Mouse (Mus musculus) embryonic facial prominence, embryonic 13.5 days (tissue): Measurements from ENCODE around the gene H2al1i. TPM values are rescaled to one million over a fixed set of nuclear protein-coding genes. Genes with fewer than 3 reads are reported as not detected.
"Not testable (repeated sequence)": the region's sequence is repeated elsewhere in the genome, so short reads cannot be mapped to it uniquely, and the experiment has no call there.

Source experiments
- ATAC-seq: fragments of 200-750 bp; cut with Nextera tagmentation; 2 replicates; pipeline ENCODE4 v1.8.0; 2017; ENCODE audit warnings: low read depth; ENCODE audit not compliant: insufficient number of reproducible peaks, insufficient read depth, low FRiP score, low TSS enrichment
- H3K27ac ChIP-seq: fragments of 300-500 bp; sonication (generic); 2 replicates; pipeline ENCODE4 v1.5.1; 2015; ENCODE audit warnings: moderate library complexity, mild to moderate bottlenecking, inconsistent platforms
- H3K27me3 ChIP-seq: fragments of 300-500 bp; sonication (generic); 2 replicates; pipeline ENCODE4 v1.6.1; 2015; ENCODE audit warnings: mild to moderate bottlenecking, inconsistent platforms
- H3K36me3 ChIP-seq: fragments of 300-500 bp; sonication (generic); 2 replicates; pipeline ENCODE4 v1.6.1; 2015; ENCODE audit warnings: mild to moderate bottlenecking, inconsistent platforms
- H3K4me1 ChIP-seq: fragments of 300-500 bp; sonication (generic); 2 replicates; pipeline ENCODE4 v1.6.1; 2015; ENCODE audit warnings: inconsistent platforms
- H3K4me2 ChIP-seq: fragments of 300-500 bp; sonication (generic); 2 replicates; pipeline ENCODE4 v1.6.1; 2015; ENCODE audit warnings: moderate library complexity, mild to moderate bottlenecking, inconsistent platforms
- H3K4me3 ChIP-seq: fragments of 300-500 bp; sonication (generic); 2 replicates; pipeline ENCODE4 v1.5.1; 2015; ENCODE audit warnings: mild to moderate bottlenecking, inconsistent platforms
- H3K9ac ChIP-seq: fragments of 300-500 bp; sonication (generic); 2 replicates; pipeline ENCODE4 v1.6.1; 2015; ENCODE audit warnings: mild to moderate bottlenecking, inconsistent platforms
- H3K9me3 ChIP-seq: fragments of 300-500 bp; sonication (generic); 2 replicates; pipeline ENCODE4 v1.6.1; 2016; ENCODE audit warnings: inconsistent platforms
- WGBS: fragments of 180-500 bp; shearing (Covaris S2); methylation state at CpG from one replicate; pipeline ENCODE4 v1.1.7; 2015; ENCODE audit warnings: mixed read lengths; 5-methylcytosine and 5-hydroxymethylcytosine counted together
- polyA plus RNA-seq: library from polyadenylated mRNA; unstranded; fragments of >200 nt; fragmentation: Nextera tagmentation; extraction: Ambion mirVana; gene quantifications from 2 replicates; pipeline ENCODE4 v1.2.1, GENCODE M21; 2015

The H2al1i gene
- not detected in 2 replicates for polyA plus RNA-seq

GRCm38 (mm10) chrX:11324359-11324758 lies at the start of gene H2al1i:
Gene H2al1i, plus strand, starts transcription at chrX:11324659.
- not testable (repeated sequence) for H3K36me3 ChIP-seq, H3K27ac ChIP-seq, H3K4me1 ChIP-seq, H3K27me3 ChIP-seq, H3K9ac ChIP-seq, H3K4me3 ChIP-seq, H3K4me2 ChIP-seq, ATAC-seq, H3K9me3 ChIP-seq
- no CpG with 5 or more reads among the region's 5 CpGs for WGBS

GRCm38 (mm10) chrX:11277083-11277482 lies 47.4 kb upstream of the H2al1i start:
- Histone ChIP-seq H3K27ac (no peak overlapping the region), H3K36me3 (no peaks in the 10 kb centered on the region), H3K27me3 (peaks cover 22% of the 10 kb centered on the region; the same call in 1 of the 2 replicates), H3K9me3 (no peaks in the 10 kb centered on the region), H3K4me2 (no peak overlapping the region), H3K4me3 (no peak overlapping the region), H3K4me1 (no peaks in the 10 kb centered on the region), H3K9ac (no peak overlapping the region)
- ATAC-seq = no peak
- 83% methylated on average over 6 of the region's 6 CpGs for WGBS

GRCm38 (mm10) chrX:11280741-11281140 lies 43.7 kb upstream of the H2al1i start:
- Histone ChIP-seq H3K27me3 (peaks cover 16% of the 10 kb centered on the region; the same call in 1 of the 2 replicates), H3K36me3 (no peaks in the 10 kb centered on the region), H3K9ac (no peak overlapping the region), H3K4me1 (no peaks in the 10 kb centered on the region), H3K4me2 (no peak overlapping the region), H3K4me3 (no peak overlapping the region), H3K9me3 (no peaks in the 10 kb centered on the region), H3K27ac (no peak overlapping the region)
- WGBS = 60% methylated on average over 2 of the region's 2 CpGs
- ATAC-seq = no peak

- no peak overlapping the region for H3K9ac ChIP-seq
- H3K27me3 ChIP-seq = peaks cover 49% of the 10 kb centered on the region
- H3K4me1 ChIP-seq = no peaks in the 10 kb centered on the region
- no peaks in the 10 kb centered on the region for H3K9me3 ChIP-seq
- H3K36me3 ChIP-seq = no peaks in the 10 kb centered on the region
- H3K4me3 ChIP-seq = no peak overlapping the region
- H3K4me2 ChIP-seq = no peak overlapping the region
- 65% methylated on average over 14 of the region's 14 CpGs for WGBS
- no peak overlapping the region for H3K27ac ChIP-seq
- no peak for ATAC-seq
Observed at GRCm38 (mm10) chrX:11288306-11288882, 36.1 kb upstream of the H2al1i start.

- 62% methylated on average over 4 of the region's 4 CpGs for WGBS
Observed at GRCm38 (mm10) chrX:11289244-11289643, 35.2 kb upstream of the H2al1i start.

GRCm38 (mm10) chrX:11298957-11299356 lies 25.5 kb upstream of the H2al1i start, which contains the start of gene H2al1a:
Gene H2al1a, plus strand, starts transcription at chrX:11299257.
- H3K4me1 ChIP-seq, H3K9me3 ChIP-seq, H3K9ac ChIP-seq, ATAC-seq, H3K4me2 ChIP-seq, H3K4me3 ChIP-seq, H3K27ac ChIP-seq, H3K27me3 ChIP-seq, H3K36me3 ChIP-seq: not testable (repeated sequence)
- no CpG with 5 or more reads among the region's 3 CpGs for WGBS

More at GRCm38 (mm10) chrX:11289244-11289643, 35.2 kb upstream of the H2al1i start:
- H3K36me3 ChIP-seq = no peaks in the 10 kb centered on the region
- no peak overlapping the region for H3K4me2 ChIP-seq
- no peaks in the 10 kb centered on the region for H3K4me1 ChIP-seq
- no peak overlapping the region for H3K27ac ChIP-seq
- peaks cover 55% of the 10 kb centered on the region for H3K27me3 ChIP-seq
- no peaks in the 10 kb centered on the region for H3K9me3 ChIP-seq
- H3K4me3 ChIP-seq = no peak overlapping the region
- ATAC-seq = no peak
- no peak overlapping the region for H3K9ac ChIP-seq

- not testable (repeated sequence) for H3K27ac ChIP-seq, H3K36me3 ChIP-seq, H3K4me2 ChIP-seq, ATAC-seq, H3K9me3 ChIP-seq, H3K4me3 ChIP-seq, H3K27me3 ChIP-seq, H3K4me1 ChIP-seq, H3K9ac ChIP-seq
- 92% methylated on average over 1 of the region's 3 CpGs for WGBS
Observed at GRCm38 (mm10) chrX:11302132-11302531, 22.3 kb upstream of the H2al1i start, which contains the start of gene H2al1b. Gene H2al1b, plus strand, starts transcription at chrX:11302432.

GRCm38 (mm10) chrX:11305355-11305754 lies 19.1 kb upstream of the H2al1i start, which contains the start of gene H2al1c:
Gene H2al1c, plus strand, starts transcription at chrX:11305655.
- not testable (repeated sequence) for H3K4me2 ChIP-seq, H3K36me3 ChIP-seq, ATAC-seq, H3K27ac ChIP-seq, H3K9me3 ChIP-seq, H3K4me3 ChIP-seq, H3K4me1 ChIP-seq, H3K9ac ChIP-seq, H3K27me3 ChIP-seq
- WGBS = 85% methylated on average over 2 of the region's 6 CpGs

- H3K36me3 ChIP-seq, ATAC-seq, H3K4me3 ChIP-seq, H3K4me2 ChIP-seq, H3K4me1 ChIP-seq, H3K9ac ChIP-seq, H3K9me3 ChIP-seq, H3K27ac ChIP-seq, H3K27me3 ChIP-seq: not testable (repeated sequence)
- no CpG with 5 or more reads among the region's 6 CpGs for WGBS
Observed at GRCm38 (mm10) chrX:11308524-11308923, 15.9 kb upstream of the H2al1i start, which contains the start of gene H2al1d. Gene H2al1d, plus strand, starts transcription at chrX:11308824.

GRCm38 (mm10) chrX:11311634-11312033 lies 12.8 kb upstream of the H2al1i start, which contains the start of gene H2al1e:
Gene H2al1e, plus strand, starts transcription at chrX:11311934.
- no CpG with 5 or more reads among the region's 3 CpGs for WGBS
- not testable (repeated sequence) for H3K27me3 ChIP-seq, H3K9ac ChIP-seq, H3K36me3 ChIP-seq, H3K9me3 ChIP-seq, H3K4me2 ChIP-seq, H3K4me1 ChIP-seq, H3K4me3 ChIP-seq, H3K27ac ChIP-seq, ATAC-seq

GRCm38 (mm10) chrX:11314858-11315257 lies 9.6 kb upstream of the H2al1i start, which contains the start of gene H2al1f:
Gene H2al1f, plus strand, starts transcription at chrX:11315158.
- not testable (repeated sequence) for ATAC-seq, H3K4me3 ChIP-seq, H3K4me1 ChIP-seq, H3K27ac ChIP-seq, H3K36me3 ChIP-seq, H3K9me3 ChIP-seq, H3K9ac ChIP-seq, H3K4me2 ChIP-seq, H3K27me3 ChIP-seq
- no CpG with 5 or more reads among the region's 6 CpGs for WGBS

- not testable (repeated sequence) for H3K9ac ChIP-seq, H3K36me3 ChIP-seq, H3K4me1 ChIP-seq, H3K27ac ChIP-seq, H3K4me3 ChIP-seq, H3K9me3 ChIP-seq, H3K4me2 ChIP-seq, H3K27me3 ChIP-seq, ATAC-seq
- WGBS = no CpG with 5 or more reads among the region's 3 CpGs
Observed at GRCm38 (mm10) chrX:11317956-11318355, 6.5 kb upstream of the H2al1i start, which contains the start of gene H2al1g. Gene H2al1g, plus strand, starts transcription at chrX:11318256.
